Mouse (Mus musculus): ENCODE measurements around the gene Msln.
A peak's percentile ranks its signal among the peaks of the same experiment; 100 is the strongest.
"Not testable (repeated sequence)": the region's sequence is repeated elsewhere in the genome, so short reads cannot be mapped to it uniquely, and the experiment has no call there.

The Msln gene

DNA sequence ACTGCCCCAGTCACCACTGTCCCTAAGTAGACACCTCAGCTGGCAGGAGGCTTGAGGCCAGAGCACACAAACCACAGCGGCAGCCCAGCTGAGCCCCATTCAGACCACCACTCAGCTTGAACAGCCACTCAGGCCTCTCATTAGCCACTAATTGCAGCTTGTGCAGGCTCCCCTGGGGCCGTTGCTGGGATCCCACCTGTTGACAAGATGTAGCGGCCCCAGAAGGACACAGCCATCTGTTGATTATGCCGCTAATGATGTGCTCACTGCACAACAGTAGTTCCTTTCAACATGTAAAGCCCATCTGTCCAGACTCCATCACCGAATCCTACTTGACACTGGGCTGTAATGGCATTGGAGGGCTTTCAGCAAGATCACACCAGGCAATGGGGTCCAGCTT lies 11.7 kb upstream of the Msln start:
- DNase-seq, result no peak

DNA sequence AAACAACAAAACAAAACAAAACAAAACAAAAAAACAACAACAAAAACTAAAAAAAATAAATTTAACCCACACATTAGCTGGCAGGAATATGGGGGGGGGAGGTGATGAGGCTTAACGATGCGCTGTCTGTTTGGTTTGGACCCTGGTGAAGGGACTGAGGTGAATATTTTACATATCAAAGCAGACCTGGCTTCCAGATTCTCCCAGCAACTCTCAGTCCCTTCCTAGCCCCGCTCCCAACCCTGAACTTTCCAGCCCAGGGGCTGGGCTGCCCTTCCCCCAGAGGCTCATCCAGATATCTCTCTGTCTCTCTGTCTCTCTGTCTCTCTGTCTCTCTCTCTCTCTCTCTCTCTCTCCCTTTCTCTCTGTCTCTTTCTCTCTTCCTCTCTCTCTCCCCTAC lies 8.4 kb upstream of the Msln start:
- DNase-seq, result no peak

- no peak for DNase-seq
Observed at GRCm38 (mm10) chr17:25761561-25761970, 7.4 kb upstream of the Msln start.

DNA sequence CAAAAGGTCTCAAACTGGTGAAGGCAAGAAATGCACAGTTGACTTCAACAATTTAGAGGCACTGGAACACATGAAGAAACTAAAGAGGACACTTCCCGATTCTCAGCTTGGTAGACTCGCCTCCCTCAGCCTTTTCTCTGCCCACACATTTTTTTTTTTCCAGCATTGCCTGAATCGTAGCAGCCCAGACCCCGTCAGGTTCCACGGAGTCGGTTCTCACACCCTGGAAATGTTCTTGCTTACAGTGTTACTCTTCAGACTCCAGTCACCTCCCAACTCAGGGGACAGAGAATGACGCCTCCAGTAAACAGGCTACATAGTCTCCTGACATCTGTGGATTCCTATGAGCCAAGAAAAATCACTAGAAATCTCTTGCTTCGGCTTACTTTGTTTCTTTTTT lies 6.0 kb upstream of the Msln start:
- DNase-seq, result no peak

DNA sequence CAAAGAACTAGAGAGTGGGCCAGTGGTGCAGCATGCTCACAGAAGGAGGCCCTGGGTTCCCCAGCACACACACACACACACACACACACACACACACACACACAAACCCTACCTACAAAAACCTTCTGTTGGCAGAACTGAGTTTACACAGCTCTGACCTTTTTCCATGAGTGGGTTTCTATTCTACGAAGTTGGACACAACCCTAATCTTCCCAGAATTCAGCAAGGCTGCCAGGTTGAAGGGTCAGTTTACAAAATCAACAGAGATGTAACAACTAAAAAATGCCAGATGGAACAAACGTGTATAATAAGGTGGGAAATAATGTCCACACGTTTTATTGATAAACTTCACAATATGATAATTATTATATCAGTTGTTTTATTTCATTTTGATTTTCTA lies 3.5 kb upstream of the Msln start:
- no peak for DNase-seq

DNA sequence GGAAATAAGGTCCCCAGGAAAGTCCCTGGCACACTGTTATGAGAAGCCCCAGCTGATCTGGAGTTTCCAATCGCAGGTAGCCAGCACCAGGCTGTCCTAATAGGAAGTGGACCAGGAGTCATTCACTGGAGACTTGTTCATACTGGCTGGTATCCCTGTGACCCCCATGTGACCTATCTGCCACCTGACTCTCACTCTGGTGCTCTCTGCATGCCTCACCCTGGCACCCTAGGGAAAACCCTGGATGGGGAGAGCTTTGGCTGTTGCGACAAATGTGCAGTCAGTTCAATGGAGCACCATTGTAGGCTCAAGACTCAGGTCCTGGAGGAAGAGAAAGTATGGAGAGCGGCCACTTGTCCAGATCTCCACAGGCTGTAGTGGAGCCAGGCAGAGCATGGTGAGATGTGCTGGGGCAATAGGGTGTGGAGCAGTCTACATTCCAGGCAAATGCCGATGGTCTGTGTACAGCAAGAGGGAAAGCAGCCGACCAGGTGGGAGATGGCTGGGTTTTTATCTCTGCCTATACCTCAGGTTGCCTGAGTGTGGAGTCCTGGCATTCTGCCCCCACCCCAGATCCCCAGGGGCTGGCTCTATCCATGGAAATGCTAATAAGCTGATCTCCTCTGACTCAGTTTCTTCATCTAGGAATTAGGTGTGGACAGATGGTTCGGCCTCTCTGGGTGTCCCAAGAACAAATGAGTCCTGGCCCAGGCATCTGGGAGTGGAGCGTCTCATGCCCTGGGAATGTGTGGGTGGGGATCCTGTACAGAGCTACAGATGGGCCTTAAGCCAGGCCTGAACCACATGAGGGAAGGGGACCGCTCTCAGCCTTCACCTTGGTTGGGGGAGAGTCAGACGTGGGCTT lies 2.4 kb upstream of the Msln start:
- DNase-seq, result no peak

DNA sequence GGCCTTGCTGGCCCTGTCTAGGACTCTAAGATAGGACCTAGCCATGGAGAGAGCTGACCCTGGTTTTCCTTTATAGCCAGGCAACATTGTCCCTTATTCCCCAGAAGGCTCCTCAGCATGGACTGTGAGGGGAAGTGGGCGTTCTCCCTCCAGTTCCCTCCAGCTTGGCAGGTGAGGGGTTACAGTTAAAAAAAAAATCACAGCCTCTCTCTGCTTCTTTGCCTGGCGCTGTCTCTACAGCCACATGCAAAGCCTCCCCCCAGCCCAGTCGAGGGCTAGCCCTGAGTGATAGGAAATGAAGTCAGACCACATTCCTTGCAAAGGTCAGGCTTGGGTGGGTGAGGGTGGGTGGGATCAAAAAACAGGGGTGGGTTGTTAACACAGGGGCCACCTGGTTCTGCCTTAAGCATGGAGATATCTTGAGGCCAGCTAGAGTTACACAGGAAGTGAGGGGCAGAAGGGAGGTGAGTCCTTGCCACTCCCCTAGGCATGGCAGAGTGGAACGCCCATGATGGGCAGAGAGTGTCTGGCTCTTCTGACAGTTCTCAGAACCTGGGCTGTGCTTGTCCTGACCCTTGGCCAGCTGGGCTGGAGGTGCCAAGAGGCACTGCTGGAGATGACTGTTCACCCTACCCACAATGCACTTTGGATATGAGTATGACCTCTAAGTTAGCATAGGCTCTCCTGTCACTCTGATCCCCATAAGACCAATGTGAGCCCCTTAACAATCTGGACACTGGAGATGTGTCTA lies 1.6 kb upstream of the Msln start:
- no peak for DNase-seq

DNA sequence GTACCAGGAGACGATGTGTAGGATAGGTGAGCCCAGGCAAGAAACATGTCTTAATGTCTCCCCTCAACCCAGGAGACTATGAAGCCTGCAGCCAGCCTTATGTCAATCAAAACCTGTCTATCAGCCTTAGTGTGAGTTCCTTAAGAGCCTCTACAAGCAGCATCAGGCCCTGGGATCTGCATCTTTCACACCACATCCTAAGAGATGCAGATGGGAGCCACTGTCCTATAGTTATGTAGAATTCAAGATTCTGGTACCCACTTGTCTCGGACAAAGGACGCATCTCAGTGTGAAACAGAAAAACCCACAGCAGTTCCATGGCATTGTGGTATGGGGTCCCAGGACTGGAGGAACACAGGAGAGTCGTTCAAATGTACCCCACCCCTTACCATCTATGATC lies 908 bp upstream of the Msln start:
- DNase-seq, result no peak

DNA sequence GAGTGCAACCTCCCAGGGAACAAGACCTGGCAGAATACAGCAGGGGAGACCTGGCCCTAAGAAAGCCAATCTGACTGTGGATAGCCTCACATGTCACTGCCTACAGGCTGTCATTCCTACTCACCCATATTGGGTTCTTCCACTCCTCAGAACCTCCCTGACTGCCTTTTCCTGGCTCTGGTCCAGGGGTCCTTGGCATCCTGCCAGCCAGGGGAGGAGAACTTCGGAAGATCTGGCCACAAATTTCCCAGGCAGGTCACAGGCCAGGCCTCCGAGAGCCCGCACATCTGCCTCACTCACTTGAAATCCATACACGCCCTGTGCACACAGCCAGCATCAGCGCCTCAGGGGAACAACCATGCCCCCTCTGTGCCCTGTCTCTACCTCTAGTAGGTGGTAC lies 2.7 kb downstream of the Msln start:
- DNase-seq, result peak; percentile 53

DNA sequence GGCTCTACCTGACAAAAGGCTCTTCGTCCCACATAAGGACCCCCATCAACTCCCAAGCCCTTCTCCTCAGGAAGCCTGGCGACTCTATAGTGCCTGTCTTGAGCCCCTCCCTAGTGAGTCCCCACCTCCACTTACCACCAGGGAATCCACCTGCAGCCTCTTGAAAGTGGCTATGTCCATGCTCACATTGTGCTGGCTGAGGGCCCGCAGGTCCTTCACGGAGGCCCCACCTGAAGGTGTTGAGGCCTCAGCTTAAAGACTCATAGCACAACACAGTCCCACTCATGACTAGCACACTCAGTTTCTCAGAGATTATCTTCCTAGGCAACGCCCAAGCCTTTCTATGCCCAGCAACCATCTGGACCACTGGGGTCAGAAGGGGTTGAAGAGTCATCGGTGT lies 4.9 kb downstream of the Msln start:
- DNase-seq, result no peak

DNA sequence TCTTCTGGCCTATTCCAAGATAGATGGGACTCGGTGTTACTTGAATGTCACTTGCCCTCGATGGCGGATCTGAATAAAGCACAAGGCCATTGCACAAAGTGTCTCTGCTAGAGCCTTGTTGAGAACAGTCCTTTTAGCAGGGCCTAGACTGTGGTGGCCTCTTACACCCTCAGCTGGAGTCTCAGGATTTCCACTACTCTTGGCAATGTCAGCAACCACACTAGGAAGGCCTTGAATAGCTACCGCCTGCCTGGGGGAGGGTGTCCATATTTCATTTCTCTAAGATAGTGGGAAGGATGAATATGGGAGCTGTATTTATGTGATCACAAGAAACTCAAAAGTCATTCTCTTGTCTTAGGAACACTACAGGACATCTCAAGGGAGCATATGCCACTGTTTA lies 5.9 kb downstream of the Msln start:
- no peak for DNase-seq

DNA sequence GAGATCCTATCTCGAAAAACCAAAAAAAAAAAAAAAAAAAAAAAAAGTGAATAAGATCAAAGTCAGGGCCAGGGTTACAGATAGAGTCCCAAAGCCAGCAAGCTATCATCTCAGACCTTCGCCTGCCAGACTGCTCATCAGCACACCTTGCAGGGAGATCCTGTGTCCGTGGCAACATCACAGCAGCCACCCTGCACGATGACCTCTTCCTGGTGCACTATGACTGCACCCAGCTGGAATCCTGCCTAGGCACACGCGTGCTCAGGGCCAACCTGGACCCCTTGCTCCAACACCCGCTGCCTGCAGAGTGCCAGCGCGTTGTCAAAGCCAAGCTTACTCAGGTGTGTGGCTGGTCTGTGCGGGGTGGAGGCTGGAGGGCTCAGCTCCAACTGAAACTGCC lies 9.9 kb downstream of the Msln start:
- no peak for DNase-seq

GRCm38 (mm10) chr17:25743831-25744230 lies 10.3 kb downstream of the Msln start:
- DNase-seq, result no peak

GRCm38 (mm10) chr17:25741471-25741870 lies 12.7 kb downstream of the Msln start:
- DNase-seq, result not testable (repeated sequence)

- no peak for DNase-seq
Observed at GRCm38 (mm10) chr17:25738861-25739260, 15.3 kb downstream of the Msln start.

DNA sequence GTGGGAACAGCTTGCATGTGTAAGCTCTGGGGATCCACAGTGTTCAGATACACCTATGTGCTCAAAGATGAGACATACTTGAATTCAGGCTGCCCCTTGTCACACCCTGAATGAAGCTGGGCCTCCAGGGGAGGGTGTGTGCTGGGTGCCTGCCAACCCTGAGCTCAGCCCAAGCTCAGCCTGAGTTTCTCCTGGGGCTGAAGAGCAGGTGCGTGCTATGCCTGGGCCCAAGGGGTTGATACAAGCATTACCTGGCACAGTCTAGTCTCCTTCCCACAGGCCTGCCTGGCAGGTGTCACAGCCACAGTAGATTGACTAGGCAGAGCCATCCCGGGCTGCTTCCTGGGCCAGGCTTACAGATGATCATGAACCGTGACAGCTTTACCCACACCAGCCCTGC lies 18.4 kb downstream of the Msln start, which contains the start of gene Mslnl:
Gene Mslnl (plus strand): TSS at position 298 of the 400 bp plus-strand sequence.
- DNase-seq, result no peak

DNA sequence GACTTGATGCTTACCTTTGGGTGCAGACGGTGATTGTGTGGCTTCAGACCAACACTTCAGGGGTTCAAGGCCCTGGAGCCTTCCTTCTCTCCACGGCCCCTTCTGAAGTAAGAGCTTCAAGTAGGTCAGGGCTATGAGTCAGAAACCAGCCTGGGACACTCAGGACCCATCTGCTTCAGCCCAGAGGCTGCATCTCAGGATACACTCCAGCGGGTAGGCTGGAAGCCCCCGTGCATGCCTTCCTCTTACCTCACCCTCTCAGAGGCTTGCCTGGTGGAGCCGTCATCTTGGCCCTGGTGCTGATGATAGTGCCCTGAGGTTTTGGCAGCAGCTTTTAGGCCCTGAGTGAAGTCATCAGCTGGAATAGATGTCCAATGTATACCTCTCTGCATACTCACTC lies 18.9 kb downstream of the Msln start:
- DNase-seq, result no peak

- DNase-seq, result peak; percentile 85
Observed at GRCm38 (mm10) chr17:25732082-25732481, 22.1 kb downstream of the Msln start.

- DNase-seq, result no peak
Observed at GRCm38 (mm10) chr17:25728009-25728270, 26.2 kb downstream of the Msln start.

DNA sequence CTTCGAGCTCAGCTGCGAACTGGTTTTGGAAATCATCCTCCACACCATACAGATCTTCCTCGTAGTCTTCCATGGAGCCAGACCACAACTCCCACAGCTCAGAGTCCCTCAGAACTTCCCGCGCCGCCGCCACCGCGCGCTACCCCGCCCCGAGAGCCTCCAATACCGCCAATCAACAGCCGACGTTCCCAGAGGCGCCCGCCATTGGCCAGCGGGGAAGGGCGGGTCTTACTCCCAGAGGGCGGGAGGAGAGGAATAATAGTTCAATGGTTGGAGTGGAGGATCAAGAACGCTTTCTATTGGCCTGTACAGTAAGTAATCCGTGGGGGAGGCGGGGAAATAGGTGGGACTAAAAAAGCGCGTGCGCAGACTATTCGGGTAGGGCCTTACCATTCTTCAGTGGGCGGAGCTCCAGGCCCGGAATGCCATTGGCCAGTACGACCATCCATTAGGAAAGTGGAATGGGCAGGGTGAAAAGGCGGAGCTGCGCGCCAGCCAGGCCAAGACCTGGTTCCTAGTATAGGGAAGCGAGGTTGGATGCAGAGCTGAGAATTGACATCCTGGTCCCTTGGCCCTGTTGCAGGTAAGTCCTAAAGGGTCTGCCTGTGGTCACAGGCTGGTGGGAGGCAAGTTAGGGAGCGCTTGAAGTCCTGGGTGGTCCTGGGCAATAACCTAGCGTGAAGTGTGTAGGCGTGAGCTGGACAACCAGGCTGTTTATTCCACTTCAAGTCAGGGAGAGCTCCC lies 26.7 kb downstream of the Msln start, which contains the start of the genes Chtf18 and Rpusd1:
Gene Chtf18 (minus strand): TSS at position 155 of the 744 bp plus-strand sequence.
Gene Rpusd1 (plus strand): TSS at position 406 of the 744 bp plus-strand sequence.
- DNase-seq, result peak; percentile 99

DNA sequence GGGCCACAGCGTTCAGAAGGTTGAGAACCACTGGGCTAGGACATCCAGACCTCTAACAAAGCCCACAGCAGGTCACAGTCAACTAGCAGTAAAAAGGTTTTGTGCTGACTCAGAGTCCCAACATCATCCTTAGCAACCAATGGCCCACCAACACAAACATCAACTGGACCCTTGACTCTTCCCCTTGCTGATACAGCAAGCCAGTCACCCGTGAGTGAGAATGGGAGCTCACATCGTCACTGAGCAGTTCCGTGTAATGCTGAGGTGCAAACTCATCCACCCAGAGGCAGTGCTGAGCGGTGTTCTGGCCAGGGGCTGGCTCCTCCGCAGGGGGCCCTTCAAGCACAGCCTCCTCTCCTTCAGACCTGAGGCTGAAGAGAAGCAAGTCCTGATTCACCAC lies 28.9 kb downstream of the Msln start:
- no peak for DNase-seq

GRCm38 (mm10) chr17:25723919-25724318 lies 30.3 kb downstream of the Msln start:
- no peak for DNase-seq

DNA sequence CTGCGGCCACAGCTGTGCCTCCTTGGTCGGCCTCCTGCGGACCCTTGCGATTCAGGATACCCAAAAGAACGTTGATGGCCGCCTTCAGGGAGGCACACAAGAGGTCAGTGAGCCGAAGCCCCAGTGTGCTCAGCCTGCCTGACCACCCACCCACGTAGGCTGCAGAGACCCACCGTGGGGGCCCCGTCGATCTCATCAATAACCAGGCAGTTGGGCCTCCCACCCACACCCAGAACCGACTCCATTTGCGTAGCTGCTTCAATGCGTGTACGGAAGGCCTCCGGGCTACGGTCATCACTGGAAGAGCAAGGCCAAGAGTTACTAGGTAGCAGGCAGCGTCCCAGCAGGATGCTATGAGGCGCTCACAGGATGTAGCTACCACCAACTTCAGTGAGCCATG lies 30.7 kb downstream of the Msln start:
- DNase-seq, result no peak

DNA sequence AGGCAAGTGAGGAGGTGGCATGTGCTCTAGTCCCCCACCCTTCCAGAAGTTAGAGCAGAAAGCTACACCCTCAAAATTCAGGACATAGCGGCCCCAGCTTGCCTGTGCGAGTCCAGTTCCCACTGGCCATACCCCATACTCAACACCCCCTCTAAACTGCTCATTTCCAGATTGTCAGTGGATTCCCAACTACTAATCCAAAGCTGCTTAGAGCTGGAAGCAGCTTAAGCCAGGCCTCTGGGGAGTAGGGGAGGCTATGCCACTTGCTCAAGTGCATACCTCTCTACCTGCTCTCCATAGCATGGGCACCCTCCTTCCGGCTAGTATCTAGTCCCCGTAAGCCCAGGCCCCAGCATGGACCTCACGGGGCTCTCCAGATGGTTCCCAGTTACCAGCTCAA lies 32.7 kb downstream of the Msln start:
- no peak for DNase-seq

Measured in liver (tissue).